Mouse (Mus musculus) limb, embryonic 15.5 days (tissue): Measurements from ENCODE around the gene Rmnd1. TPM values are rescaled to one million over a fixed set of nuclear protein-coding genes. Genes with fewer than 3 reads are reported as not detected.

Experiments
- ATAC-seq: fragments of 200-750 bp; cut with Nextera tagmentation; 2 replicates; pipeline ENCODE4 v1.8.0; 2017; ENCODE audit warnings: low read depth, moderate TSS enrichment; ENCODE audit not compliant: insufficient number of reproducible peaks, low FRiP score, low TSS enrichment
- H3K27ac ChIP-seq: fragments of 300-500 bp; sonication (generic); 2 replicates; pipeline ENCODE4 v1.5.1; 2015; ENCODE audit warnings: moderate library complexity, mild to moderate bottlenecking, inconsistent platforms
- H3K27me3 ChIP-seq: fragments of 300-500 bp; sonication (generic); 2 replicates; pipeline ENCODE4 v1.6.1; 2015; ENCODE audit warnings: inconsistent platforms
- H3K36me3 ChIP-seq: fragments of 300-500 bp; sonication (generic); 2 replicates; pipeline ENCODE4 v1.6.1; 2015; ENCODE audit warnings: inconsistent platforms
- H3K4me1 ChIP-seq: fragments of 300-500 bp; sonication (generic); 2 replicates; pipeline ENCODE4 v1.6.1; 2015; ENCODE audit warnings: inconsistent platforms
- H3K4me2 ChIP-seq: fragments of 300-500 bp; sonication (generic); 2 replicates; pipeline ENCODE4 v1.6.1; 2015; ENCODE audit warnings: mild to moderate bottlenecking, inconsistent platforms
- H3K4me3 ChIP-seq: fragments of 300-500 bp; sonication (generic); 2 replicates; pipeline ENCODE4 v1.5.1; 2015; ENCODE audit warnings: mild to moderate bottlenecking, inconsistent platforms
- H3K9ac ChIP-seq: fragments of 300-500 bp; sonication (generic); 2 replicates; pipeline ENCODE4 v1.6.1; 2015; ENCODE audit warnings: inconsistent platforms
- H3K9me3 ChIP-seq: fragments of 300-500 bp; sonication (generic); 2 replicates; pipeline ENCODE4 v1.6.1; 2016; ENCODE audit warnings: inconsistent platforms
- WGBS: fragments of 180-500 bp; shearing (Covaris S2); methylation state at CpG from one replicate; pipeline ENCODE4 v1.1.7; 2015; 5-methylcytosine and 5-hydroxymethylcytosine counted together
- polyA plus RNA-seq: library from polyadenylated mRNA; unstranded; fragments of >200 nt; fragmentation: Nextera tagmentation; extraction: Ambion mirVana; gene quantifications from 2 replicates; pipeline ENCODE4 v1.2.1, GENCODE M21; 2015

Gene Rmnd1
- polyA plus RNA-seq, 1 experiment from 2014 or later = 43.4 TPM

DNA sequence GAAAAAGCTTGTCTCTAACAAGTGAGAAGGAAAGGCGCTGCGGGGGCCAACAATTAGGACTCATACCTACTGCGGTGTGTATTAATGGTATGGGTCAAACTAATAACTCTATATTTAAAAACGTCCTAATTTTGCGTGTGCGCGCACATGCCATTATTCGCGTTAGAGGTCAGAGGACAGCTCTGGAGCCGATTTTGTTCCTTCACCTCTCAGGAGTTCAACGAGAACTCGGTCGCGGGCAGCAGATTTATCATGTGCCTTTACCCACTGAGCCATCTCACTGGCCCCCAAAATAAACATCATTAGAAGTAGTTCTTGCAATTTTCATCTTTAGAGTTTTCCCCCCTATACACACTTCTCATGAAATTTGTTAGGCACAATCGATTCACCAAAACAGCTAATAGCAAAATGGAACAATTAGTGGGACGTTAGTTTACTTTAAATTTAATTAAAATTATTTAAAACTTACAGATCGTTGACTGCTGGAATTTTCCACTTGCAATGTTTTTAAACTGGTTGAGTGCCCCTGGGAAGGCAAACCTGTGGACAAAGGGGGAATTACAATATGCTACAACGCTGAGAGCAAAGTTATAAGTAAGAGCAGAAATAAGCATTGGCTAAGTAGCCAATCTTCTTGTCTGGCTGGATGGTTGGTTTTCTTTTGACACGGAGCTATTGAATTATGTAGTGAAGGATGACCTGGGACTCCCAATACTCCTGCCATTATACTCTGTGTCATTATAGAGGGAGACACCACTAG is 988 bp upstream of the Rmnd1 start:
- H3K4me1 ChIP-seq = peaks cover 16% of the 10 kb centered on the region
- H3K27me3 ChIP-seq = no peaks in the 10 kb centered on the region
- peaks cover 26% of the 10 kb centered on the region; the same call in 1 of the 2 replicates for H3K36me3 ChIP-seq
- peak overlapping the region; percentile 89 for H3K27ac ChIP-seq
- H3K4me2 ChIP-seq = peak overlapping the region; percentile 52
- H3K9me3 ChIP-seq = no peaks in the 10 kb centered on the region
- ATAC-seq = no peak
- H3K9ac ChIP-seq = peak overlapping the region; percentile 70
- 7% methylated on average over 19 of the region's 19 CpGs for WGBS
- H3K4me3 ChIP-seq = peak overlapping the region; percentile 60

DNA sequence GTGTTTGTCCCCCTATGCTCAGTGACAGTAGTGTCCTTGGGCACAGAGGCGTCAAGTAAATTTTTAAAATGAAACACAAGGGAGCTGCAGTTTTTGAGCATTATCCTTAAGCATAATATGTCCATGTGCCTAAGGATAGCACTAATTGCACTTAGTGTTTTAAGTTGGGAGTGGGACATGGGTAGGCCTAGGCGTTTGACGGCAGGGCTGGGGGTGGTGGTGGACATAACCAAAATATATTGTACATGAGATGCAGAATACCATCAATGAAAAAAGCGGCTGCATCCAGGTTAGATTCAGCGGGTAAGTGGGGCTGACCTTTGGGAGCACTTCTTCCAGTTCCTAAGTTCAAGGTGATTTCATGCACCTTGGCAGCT is 454 bp downstream of the Rmnd1 start:
- peak overlapping the region; percentile 60 for H3K4me3 ChIP-seq
- H3K9ac ChIP-seq = peak overlapping the region; percentile 59
- H3K4me2 ChIP-seq = peak overlapping the region; percentile 63
- H3K27me3 ChIP-seq = no peaks in the 10 kb centered on the region
- peaks cover 16% of the 10 kb centered on the region for H3K4me1 ChIP-seq
- no peaks in the 10 kb centered on the region for H3K9me3 ChIP-seq
- peaks cover 25% of the 10 kb centered on the region for H3K36me3 ChIP-seq
- H3K27ac ChIP-seq = peak overlapping the region; percentile 64; the same call in 1 of the 2 replicates
- no peak; the same call in 1 of the 2 replicates for ATAC-seq
- 15% methylated on average over 5 of the region's 5 CpGs for WGBS

DNA sequence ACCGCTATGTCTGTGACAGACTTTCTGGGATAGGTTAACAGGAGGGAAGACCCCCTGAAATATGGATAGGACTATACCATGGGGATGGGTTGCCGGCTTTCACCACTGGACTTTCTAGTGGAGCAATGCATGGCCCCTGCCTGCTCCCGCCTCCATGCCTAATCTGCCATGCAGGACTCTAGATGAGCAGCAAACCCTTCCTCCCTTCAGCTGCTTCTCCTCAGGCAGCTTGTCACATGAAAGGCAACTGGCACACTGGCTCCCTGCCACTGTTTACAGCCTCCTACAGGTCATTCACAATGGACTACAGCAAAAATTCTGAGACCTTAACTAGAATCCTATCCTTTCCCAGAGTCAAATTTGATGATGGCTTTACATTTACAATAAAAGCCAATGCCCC is 1.4 kb downstream of the Rmnd1 start:
- peaks cover 30% of the 10 kb centered on the region for H3K36me3 ChIP-seq
- WGBS = 87% methylated on average over 3 of the region's 3 CpGs

DNA sequence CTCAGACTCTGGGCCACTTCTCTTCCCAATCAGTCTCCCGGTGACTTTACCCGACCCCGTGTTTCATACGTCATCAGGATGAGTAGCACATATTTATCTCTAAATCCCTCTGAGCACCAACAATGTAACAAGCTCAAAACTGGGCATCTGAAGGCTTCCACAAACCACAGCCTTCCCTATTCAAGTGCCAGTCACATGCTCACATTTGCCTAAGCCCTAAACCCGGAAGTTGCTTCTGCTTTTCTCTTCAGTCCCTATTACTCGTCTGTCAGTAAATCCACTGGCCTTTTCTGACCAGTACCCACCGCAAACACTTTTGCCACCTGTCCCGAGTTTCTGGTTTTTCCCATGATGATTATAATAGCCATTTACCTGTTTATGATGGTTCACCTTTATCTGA is 1.8 kb downstream of the Rmnd1 start:
- no peak overlapping the region for H3K4me2 ChIP-seq
- H3K27ac ChIP-seq = no peak overlapping the region
- peaks cover 30% of the 10 kb centered on the region for H3K36me3 ChIP-seq
- no peaks in the 10 kb centered on the region for H3K27me3 ChIP-seq
- H3K9me3 ChIP-seq = no peaks in the 10 kb centered on the region
- no peak overlapping the region for H3K4me3 ChIP-seq
- peaks cover 16% of the 10 kb centered on the region for H3K4me1 ChIP-seq
- no peak for ATAC-seq
- WGBS = 87% methylated on average over 8 of the region's 8 CpGs
- 0 out of 2 replicates have a peak overlapping the region, but pooled peaks have one; percentile 17 for H3K9ac ChIP-seq

More for the DNA sequence above, 1.4 kb downstream of the Rmnd1 start:
- peaks cover 16% of the 10 kb centered on the region for H3K4me1 ChIP-seq
- 0 out of 2 replicates have a peak overlapping the region, but pooled peaks have one; percentile 17 for H3K9ac ChIP-seq
- peak overlapping the region; percentile 63; the same call in 1 of the 2 replicates for H3K4me2 ChIP-seq
- H3K4me3 ChIP-seq = peak overlapping the region; percentile 0; the same call in 1 of the 2 replicates
- no peak for ATAC-seq
- no peaks in the 10 kb centered on the region for H3K9me3 ChIP-seq
- no peak overlapping the region for H3K27ac ChIP-seq
- H3K27me3 ChIP-seq = no peaks in the 10 kb centered on the region

DNA sequence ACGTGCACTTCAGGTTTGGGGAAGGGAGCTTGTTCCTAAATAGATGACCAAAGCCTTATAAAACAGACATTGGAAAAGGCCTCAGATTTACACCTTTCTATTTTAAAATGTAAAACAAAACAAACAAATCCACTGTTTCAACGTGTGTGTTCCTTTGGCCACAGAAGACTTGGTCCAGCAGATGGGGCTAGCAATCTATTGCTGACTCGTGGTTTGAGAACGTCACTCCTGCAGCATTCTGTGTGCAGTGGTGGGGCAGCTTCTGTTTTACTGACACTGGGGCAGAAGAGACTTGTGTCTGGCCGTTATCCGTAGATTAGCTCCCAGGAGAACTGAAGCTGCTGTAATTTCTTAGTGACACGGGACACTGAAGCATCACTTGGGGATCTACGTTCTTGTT is 6.9 kb downstream of the Rmnd1 start:
- no peak overlapping the region for H3K4me3 ChIP-seq
- no peak overlapping the region for H3K27ac ChIP-seq
- WGBS = 84% methylated on average over 8 of the region's 8 CpGs
- no peaks in the 10 kb centered on the region for H3K9me3 ChIP-seq
- no peak overlapping the region for H3K4me2 ChIP-seq
- no peak for ATAC-seq
- H3K9ac ChIP-seq = no peak overlapping the region
- no peaks in the 10 kb centered on the region for H3K27me3 ChIP-seq
- H3K36me3 ChIP-seq = peaks cover 57% of the 10 kb centered on the region
- no peaks in the 10 kb centered on the region for H3K4me1 ChIP-seq

DNA sequence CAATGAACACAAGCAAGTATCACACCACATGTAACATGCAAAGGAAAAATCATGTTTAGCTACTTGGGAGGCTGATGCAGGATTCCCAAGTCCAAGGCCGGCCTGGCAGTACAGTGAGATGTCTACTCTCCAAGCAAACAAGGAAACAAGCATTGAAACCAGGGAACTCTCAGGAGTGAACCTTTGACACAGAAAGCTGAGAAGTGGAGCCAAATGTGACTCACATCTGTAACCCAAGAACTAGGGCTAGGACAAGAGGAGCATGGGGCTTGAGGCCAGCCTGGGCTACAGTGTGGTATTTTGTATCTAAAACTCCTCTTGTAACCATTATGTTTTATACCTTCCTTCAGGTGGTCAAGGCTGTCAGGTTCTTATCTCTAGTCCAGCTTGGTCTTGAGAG is 25.0 kb downstream of the Rmnd1 start:
- WGBS = 89% methylated on average over 1 of the region's 1 CpGs
- Histone ChIP-seq H3K36me3 (peaks cover 55% of the 10 kb centered on the region), H3K27ac (no peak overlapping the region), H3K4me1 (no peaks in the 10 kb centered on the region), H3K4me3 (no peak overlapping the region), H3K4me2 (no peak overlapping the region), H3K9me3 (no peaks in the 10 kb centered on the region), H3K9ac (no peak overlapping the region), H3K27me3 (no peaks in the 10 kb centered on the region)
- ATAC-seq = no peak

DNA sequence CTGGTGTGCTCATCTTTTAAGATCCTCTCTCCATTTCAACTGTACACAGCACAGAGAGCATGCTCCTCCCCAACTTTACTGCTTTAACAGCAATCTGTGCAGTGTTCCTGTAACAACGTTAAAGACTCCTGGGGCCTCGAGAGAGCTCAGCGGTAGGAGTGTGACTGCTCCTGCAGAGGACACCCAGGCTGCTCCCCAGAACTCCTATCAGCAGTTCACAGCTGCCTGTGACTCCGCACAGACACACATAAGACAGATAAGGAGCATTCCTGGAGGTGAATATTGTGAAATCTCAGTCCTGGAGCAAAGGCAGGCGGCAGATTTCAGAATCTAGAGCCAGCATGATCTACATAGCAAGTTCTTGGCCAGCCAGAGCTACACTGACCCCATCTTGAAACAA is 26.7 kb downstream of the Rmnd1 start:
- no peak for ATAC-seq
- Histone ChIP-seq H3K9me3 (no peaks in the 10 kb centered on the region), H3K9ac (no peak overlapping the region), H3K27ac (no peak overlapping the region), H3K4me2 (no peak overlapping the region), H3K4me3 (no peak overlapping the region), H3K4me1 (no peaks in the 10 kb centered on the region), H3K27me3 (no peaks in the 10 kb centered on the region), H3K36me3 (peaks cover 52% of the 10 kb centered on the region)
- WGBS = 72% methylated on average over 5 of the region's 5 CpGs

DNA sequence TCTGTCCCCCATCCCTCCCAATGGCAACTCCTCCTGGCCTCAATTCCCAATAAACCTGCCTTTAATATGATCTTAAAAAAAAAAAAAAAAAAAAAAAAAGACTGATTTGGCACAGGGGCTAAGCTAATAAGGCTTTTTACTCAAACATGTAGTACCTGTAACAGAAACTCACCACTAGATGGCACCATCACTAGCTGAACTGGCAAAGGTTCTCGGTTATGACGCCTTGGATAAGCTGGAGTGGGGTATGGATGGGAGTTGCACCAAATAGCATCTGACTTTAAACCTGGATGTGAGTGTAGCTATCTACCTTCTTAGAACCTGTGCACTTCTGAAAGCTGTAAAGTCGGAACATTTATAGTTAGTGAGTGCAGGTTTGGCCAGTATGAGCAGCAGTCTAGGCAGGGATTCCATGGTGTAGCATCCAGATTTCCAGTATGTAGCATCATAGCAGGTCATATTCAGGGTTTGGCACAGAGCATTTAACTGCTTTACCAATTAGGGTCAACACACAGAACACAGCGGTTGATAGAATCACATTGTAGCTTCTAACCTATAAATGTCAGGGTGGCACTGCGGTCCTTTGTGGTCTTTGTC is 27.2 kb downstream of the Rmnd1 start:
- Histone ChIP-seq H3K36me3 (peaks cover 51% of the 10 kb centered on the region), H3K4me3 (no peak overlapping the region), H3K9ac (no peak overlapping the region), H3K27me3 (no peaks in the 10 kb centered on the region), H3K4me2 (no peak overlapping the region), H3K9me3 (no peaks in the 10 kb centered on the region), H3K27ac (no peak overlapping the region), H3K4me1 (no peaks in the 10 kb centered on the region)
- WGBS = 55% methylated on average over 5 of the region's 5 CpGs
- no peak for ATAC-seq

DNA sequence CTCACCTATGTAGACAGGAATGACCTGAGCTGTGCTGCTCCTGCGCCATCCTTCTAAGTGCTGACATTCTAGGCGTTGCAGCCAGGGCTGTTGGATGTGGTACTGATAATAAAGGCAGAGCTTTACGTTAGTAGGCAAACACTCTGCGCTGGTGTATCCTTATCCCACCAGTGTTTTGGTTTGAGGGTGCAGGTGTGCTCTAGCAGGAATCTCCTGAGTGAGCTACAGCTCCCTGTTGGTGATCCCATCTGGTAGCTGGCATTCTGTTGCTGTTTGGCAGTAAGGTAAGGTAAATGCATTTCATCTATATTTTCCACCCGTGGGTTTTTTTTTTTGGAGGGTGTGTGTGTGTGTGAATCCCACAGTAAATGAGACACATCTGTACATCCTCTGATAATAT is 34.1 kb downstream of the Rmnd1 start:
- Histone ChIP-seq H3K36me3 (peaks cover 45% of the 10 kb centered on the region), H3K4me1 (no peaks in the 10 kb centered on the region), H3K27me3 (no peaks in the 10 kb centered on the region), H3K4me3 (no peak overlapping the region), H3K9ac (no peak overlapping the region), H3K27ac (no peak overlapping the region), H3K9me3 (no peaks in the 10 kb centered on the region), H3K4me2 (no peak overlapping the region)
- 77% methylated on average over 5 of the region's 5 CpGs for WGBS
- no peak for ATAC-seq

DNA sequence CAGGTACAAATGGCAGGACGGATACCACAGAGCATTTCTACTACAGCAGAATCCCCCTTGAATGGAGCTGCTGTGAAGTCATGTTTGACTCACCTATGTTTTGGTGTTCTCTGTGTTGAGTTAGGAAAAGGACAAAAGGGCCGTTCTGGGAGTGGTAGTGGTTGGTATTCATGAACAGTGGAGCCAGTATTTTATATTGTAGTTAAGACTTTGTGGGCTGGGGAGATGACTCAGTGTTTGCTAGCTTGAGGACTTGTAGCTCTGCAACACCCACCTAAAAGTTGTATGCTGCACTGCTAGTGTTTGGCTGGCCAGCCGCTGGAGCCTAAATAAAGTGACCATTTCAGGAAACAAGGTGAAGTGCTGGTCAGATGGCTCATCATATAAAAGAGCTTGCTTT is 36.9 kb downstream of the Rmnd1 start:
- Histone ChIP-seq H3K27ac (no peak overlapping the region), H3K9me3 (no peaks in the 10 kb centered on the region), H3K4me3 (no peak overlapping the region), H3K27me3 (no peaks in the 10 kb centered on the region), H3K4me1 (peaks cover 16% of the 10 kb centered on the region), H3K9ac (no peak overlapping the region), H3K4me2 (no peak overlapping the region), H3K36me3 (peaks cover 37% of the 10 kb centered on the region)
- 85% methylated on average over 3 of the region's 3 CpGs for WGBS
- ATAC-seq = no peak

DNA sequence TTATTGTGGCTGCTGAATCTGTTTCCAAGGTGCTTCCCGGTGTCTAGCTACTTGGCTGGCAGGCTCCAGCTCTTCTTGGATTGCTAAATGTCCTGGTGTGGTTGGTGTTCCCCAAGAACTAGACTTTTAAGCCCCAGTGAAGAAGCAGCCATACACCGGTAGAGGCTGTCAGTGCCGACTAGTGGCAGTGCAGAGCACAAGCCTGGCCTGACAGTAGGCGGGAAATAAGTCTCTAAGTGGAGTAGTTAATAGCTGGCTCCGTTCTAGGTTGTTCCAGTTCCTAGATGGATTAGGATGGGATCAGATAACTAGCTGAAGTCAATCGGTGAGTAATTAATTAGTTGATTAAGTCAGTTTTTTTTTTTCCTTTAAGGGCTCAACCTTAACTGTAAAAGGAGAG is 40.3 kb downstream of the Rmnd1 start:
- no peak overlapping the region for H3K4me3 ChIP-seq
- peak overlapping the region; percentile 3; the same call in 1 of the 2 replicates for H3K27ac ChIP-seq
- H3K4me1 ChIP-seq = peaks cover 35% of the 10 kb centered on the region
- H3K36me3 ChIP-seq = peaks cover 24% of the 10 kb centered on the region
- WGBS = 49% methylated on average over 6 of the region's 6 CpGs
- H3K9me3 ChIP-seq = no peaks in the 10 kb centered on the region
- no peaks in the 10 kb centered on the region for H3K27me3 ChIP-seq
- no peak for ATAC-seq
- H3K4me2 ChIP-seq = no peak overlapping the region
- H3K9ac ChIP-seq = no peak overlapping the region

DNA sequence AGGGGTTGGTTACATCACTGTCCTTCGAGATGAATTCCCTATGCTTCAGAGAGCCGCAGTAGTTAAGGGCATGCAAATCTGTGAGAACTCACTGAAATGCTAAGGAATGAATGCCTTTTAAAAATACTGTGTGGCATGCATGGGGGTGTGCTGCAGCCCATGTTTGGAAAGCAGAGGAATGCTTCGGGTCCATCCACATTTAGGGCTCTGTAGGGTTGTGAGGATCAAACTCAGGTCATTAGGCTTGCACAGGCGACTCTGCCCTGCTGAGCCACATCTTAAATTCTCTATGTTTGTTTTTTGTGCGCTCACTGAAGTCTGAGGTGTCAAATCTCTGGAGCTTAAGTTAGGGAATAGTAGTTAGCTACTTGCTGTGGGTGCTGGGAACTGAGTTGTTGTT is 41.1 kb downstream of the Rmnd1 start:
- Histone ChIP-seq H3K4me2 (no peak overlapping the region), H3K4me3 (no peak overlapping the region), H3K36me3 (peaks cover 24% of the 10 kb centered on the region), H3K27ac (no peak overlapping the region; the same call in 1 of the 2 replicates), H3K27me3 (no peaks in the 10 kb centered on the region), H3K4me1 (peaks cover 35% of the 10 kb centered on the region), H3K9ac (no peak overlapping the region), H3K9me3 (no peaks in the 10 kb centered on the region)
- ATAC-seq = no peak
- WGBS = 55% methylated on average over 5 of the region's 5 CpGs
